Mouse (Mus musculus): ENCODE data around the gene Mkrn2os.
"Not testable (repeated sequence)": the region's sequence is repeated elsewhere in the genome, so short reads cannot be mapped to it uniquely, and the experiment has no call there.

- not testable (repeated sequence) for TF ChIP-seq POLR2A (IDR thresholded peaks at IDR 0.05; ENCODE audit: borderline replicate concordance, extremely low read depth, low read depth, low read length); CTCF (IDR thresholded peaks at IDR 0.05; ENCODE audit: insufficient read depth, low read length)
Measured at GRCm38 (mm10) chr6:115638188-115638587, 45.8 kb upstream of the Mkrn2os start.

Data from lung, adult 2 months (tissue).